Mouse (Mus musculus) limb, embryonic 14.5 days (tissue): ENCODE measurements around the gene Acsl1. TPM values are rescaled to one million over a fixed set of nuclear protein-coding genes. Genes with fewer than 3 reads are reported as not detected.
A peak's percentile ranks its signal among the peaks of the same experiment; 100 is the strongest.

Experiments used
- ATAC-seq: fragments of 200-750 bp; cut with Nextera tagmentation; 2 replicates; pipeline ENCODE4 v1.8.0; 2017; ENCODE audit warnings: low read depth, moderate number of reproducible peaks, moderate TSS enrichment; ENCODE audit not compliant: low FRiP score
- DNase-seq: peaks from one replicate; pipeline ENCODE4 v3.0.0-alpha.2; 2015; ENCODE audit warnings: low spot score
- H3K27ac ChIP-seq: fragments of 300-500 bp; sonication (generic); replicated peaks from 2 replicates; pipeline ENCODE4 v1.5.1; 2014; ENCODE audit warnings: low read depth, mild to moderate bottlenecking, low read length, moderate library complexity, mixed read lengths
- H3K27me3 ChIP-seq: fragments of 300-500 bp; sonication (generic); 2 replicates; pipeline ENCODE4 v1.6.1; 2014; ENCODE audit warnings: low read length, mixed read lengths; ENCODE audit not compliant: control insufficient read depth, insufficient read depth
- H3K36me3 ChIP-seq: fragments of 300-500 bp; sonication (generic); 2 replicates; pipeline ENCODE4 v1.6.1; 2014; ENCODE audit warnings: mild to moderate bottlenecking, low read length, moderate library complexity, mixed read lengths; ENCODE audit not compliant: control insufficient read depth, insufficient read depth
- H3K4me1 ChIP-seq: fragments of 300-500 bp; sonication (generic); 2 replicates; pipeline ENCODE4 v1.6.1; 2014; ENCODE audit warnings: antibody characterized with exemption, low read length, mixed read lengths; ENCODE audit not compliant: control insufficient read depth, insufficient read depth
- H3K4me2 ChIP-seq: fragments of 300-500 bp; sonication (generic); replicated peaks from 2 replicates; pipeline ENCODE4 v1.6.1; 2014; ENCODE audit warnings: low read depth, mild to moderate bottlenecking, low read length, moderate library complexity; ENCODE audit not compliant: severe bottlenecking
- H3K4me3 ChIP-seq: fragments of 300-500 bp; sonication (generic); replicated peaks from 2 replicates; pipeline ENCODE4 v1.5.1; 2014; ENCODE audit warnings: low read length
- H3K9ac ChIP-seq: fragments of 300-500 bp; sonication (generic); 2 replicates; pipeline ENCODE4 v1.6.1; 2014; ENCODE audit warnings: mild to moderate bottlenecking, low read depth, low read length, moderate library complexity; ENCODE audit not compliant: severe bottlenecking
- H3K9me3 ChIP-seq: fragments of 300-500 bp; sonication (generic); 2 replicates; pipeline ENCODE4 v1.6.1; 2016; ENCODE audit warnings: low read length; ENCODE audit not compliant: control insufficient read depth
- POLR2A ChIP-seq: fragments of 200-500 bp; IDR thresholded peaks from 2 replicates; pipeline ENCODE4 v1.8.0; 2012; ENCODE audit warnings: inconsistent platforms, mild to moderate bottlenecking, moderate library complexity, borderline replicate concordance; ENCODE audit not compliant: insufficient read depth, insufficient read length; ENCODE audit errors: extremely low read depth
- WGBS: fragments of 180-500 bp; shearing (Covaris S2); extraction: QIAGEN DNeasy Blood & Tissue Kit; methylation state at CpG from one replicate; pipeline ENCODE4 v1.1.7; 2014; 5-methylcytosine and 5-hydroxymethylcytosine counted together
- polyA plus RNA-seq, 2 experiments: library from polyadenylated mRNA; depleted of rRNA in 1 of 2; stranded (reverse) in 1 of 2; unstranded in 1 of 2; fragments of >200 nt; fragmentation: Nextera tagmentation in 1 of 2; extraction: Ambion mirVana in 1 of 2; gene quantifications; 2 replicates each; pipeline versions ENCODE4 v1.2.1 to v1.2.3; 2012 to 2014

The Acsl1 gene
- 16.9 and 20.7 TPM in 2 replicates for polyA plus RNA-seq (2012; rRNA removed)
- polyA plus RNA-seq (2014; fragmentation: Nextera tagmentation; extraction: Ambion mirVana): 27.1 and 33.9 TPM in 2 replicates

DNA sequence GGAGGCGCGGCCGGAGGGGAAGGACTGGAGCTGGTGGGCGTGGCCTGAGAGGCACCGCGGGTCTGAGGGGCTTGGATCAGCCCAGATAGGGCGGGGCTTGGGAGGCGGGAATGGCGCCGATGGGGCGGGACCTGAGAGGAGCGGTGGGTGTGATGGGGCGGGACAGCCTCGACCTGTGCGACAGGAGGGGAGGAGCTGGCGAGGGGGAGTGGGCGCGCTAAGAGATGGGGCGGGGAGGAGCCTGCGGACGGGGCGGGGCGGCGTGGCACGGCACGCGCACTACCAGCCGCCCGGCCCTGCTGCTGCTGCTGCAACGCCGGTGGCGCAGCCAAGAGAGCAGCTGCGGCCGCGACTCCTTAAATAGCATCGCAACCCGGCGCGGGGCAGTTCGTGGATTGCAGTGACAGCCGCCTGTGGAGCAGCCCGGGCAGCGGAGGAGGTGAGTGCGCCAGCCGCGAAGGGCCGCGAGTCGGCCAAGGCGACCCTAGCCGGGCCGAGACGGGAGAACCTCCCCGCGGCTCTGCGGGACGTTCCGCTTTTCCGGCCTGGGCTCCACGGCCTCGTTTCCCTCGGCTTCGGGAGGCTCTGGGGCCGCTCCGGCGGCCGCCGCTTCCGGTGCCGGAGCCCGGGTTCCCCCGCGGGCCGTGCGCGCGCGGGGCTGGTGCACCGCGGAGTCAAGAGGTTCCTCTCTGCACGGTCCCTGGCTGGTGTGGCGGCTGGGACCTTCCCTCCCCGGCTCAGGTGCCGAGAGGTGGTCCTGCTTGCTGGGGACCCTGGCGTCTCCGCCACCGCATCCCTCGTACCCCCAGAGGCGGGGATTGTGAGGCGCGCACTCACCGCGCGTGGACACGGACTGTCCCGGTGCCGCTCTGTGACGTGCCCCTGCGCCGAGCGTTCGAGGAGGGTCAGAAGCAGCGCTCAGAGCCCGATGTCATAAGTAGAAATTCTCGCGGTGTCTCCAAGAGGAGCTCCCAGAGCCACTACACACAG lies at the start of gene Acsl1:
Gene Acsl1, plus strand, starts transcription at position 246 of the 990 bp plus-strand sequence.
- Histone ChIP-seq H3K9ac (peak within 1 kb of the TSS; percentile 86), H3K9me3 (no peaks in the 10 kb centered on the region), H3K4me2 (peak within 1 kb of the TSS; percentile 88), H3K27me3 (no peaks in the 10 kb centered on the region), H3K4me3 (peak within 1 kb of the TSS; percentile 82), H3K27ac (peak within 1 kb of the TSS; percentile 53), H3K36me3 (no peaks in the 10 kb centered on the region), H3K4me1 (peaks cover 4% of the 10 kb centered on the region; the same call in 1 of the 2 replicates)
- TF ChIP-seq POLR2A: 0 out of 2 replicates have a peak, but pooled peaks have one; percentile 37
- DNase-seq (peak; percentile 95), ATAC-seq (peak; percentile 94)
- WGBS: under 1% methylated on average over 68 of the region's 106 CpGs

DNA sequence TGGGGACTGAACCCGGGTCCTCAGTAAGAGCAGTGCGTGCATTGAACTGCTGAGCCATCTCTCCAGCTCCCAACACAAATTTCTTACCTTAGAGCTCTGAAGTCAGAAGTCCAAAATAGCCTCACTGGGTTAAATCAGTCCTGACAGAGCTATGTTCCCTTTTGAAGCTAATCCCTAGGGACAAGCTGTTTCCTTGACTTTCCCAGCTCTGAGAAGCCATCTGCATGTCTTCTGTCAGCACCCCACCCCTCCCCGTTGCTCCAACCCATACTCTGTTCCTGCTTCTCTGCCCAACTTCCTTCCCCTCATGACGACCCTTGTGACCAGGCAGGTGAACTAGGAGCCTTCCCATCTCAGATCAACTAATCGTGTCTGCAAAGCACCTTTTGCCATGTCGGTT lies 49.3 kb upstream of the Acsl1 start:
- Histone ChIP-seq H3K9me3 (no peaks in the 10 kb centered on the region), H3K4me1 (no peaks in the 10 kb centered on the region), H3K4me2 (no peak overlapping the region), H3K27ac (no peak overlapping the region), H3K9ac (no peak overlapping the region), H3K4me3 (no peak overlapping the region), H3K27me3 (no peaks in the 10 kb centered on the region), H3K36me3 (no peaks in the 10 kb centered on the region)
- TF ChIP-seq POLR2A: no peak
- DNase-seq (no peak), ATAC-seq (no peak)
- 69% methylated on average over 6 of the region's 6 CpGs for WGBS

DNA sequence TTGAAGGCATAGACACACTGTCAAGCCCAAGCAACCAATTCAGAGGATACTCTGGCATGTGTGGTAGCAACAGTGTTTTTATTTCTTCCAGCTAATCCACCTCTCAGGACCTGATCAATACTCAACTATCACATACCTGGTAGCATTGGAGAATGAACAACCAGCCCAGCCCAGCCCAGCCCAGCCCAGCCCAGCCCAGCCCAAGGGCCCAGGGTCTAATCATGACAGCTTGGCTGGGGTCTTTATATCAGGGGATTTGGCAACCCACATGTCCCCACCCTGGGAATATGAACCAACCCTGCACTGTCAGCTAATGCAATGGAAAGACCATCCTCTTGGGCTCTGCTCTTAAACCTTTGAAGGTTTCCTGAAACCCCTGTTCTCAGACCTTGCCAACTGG lies 42.9 kb upstream of the Acsl1 start:
- Histone ChIP-seq H3K36me3 (no peaks in the 10 kb centered on the region), H3K9ac (no peak overlapping the region), H3K4me1 (no peaks in the 10 kb centered on the region), H3K4me2 (no peak overlapping the region), H3K27ac (no peak overlapping the region), H3K27me3 (no peaks in the 10 kb centered on the region), H3K4me3 (no peak overlapping the region), H3K9me3 (no peaks in the 10 kb centered on the region)
- DNase-seq: no peak
- ATAC-seq: no peak
- TF ChIP-seq POLR2A: no peak

GRCm38 (mm10) chr8:46429871-46430270 lies 41.0 kb upstream of the Acsl1 start:
- DNase-seq (no peak), ATAC-seq (no peak)
- Histone ChIP-seq H3K4me3 (no peak overlapping the region), H3K4me2 (no peak overlapping the region), H3K4me1 (no peaks in the 10 kb centered on the region), H3K36me3 (no peaks in the 10 kb centered on the region), H3K27ac (no peak overlapping the region), H3K9me3 (no peaks in the 10 kb centered on the region), H3K9ac (no peak overlapping the region), H3K27me3 (no peaks in the 10 kb centered on the region)
- WGBS: 71% methylated on average over 7 of the region's 7 CpGs
- TF ChIP-seq POLR2A: no peak

GRCm38 (mm10) chr8:46431921-46432320 lies 38.9 kb upstream of the Acsl1 start:
- WGBS: 89% methylated on average over 4 of the region's 4 CpGs
- no peak for TF ChIP-seq POLR2A
- no peak for ATAC-seq
- DNase-seq: no peak
- H3K27ac ChIP-seq: no peak overlapping the region
- no peaks in the 10 kb centered on the region for H3K36me3 ChIP-seq
- H3K4me3 ChIP-seq: no peak overlapping the region
- H3K9ac ChIP-seq: no peak overlapping the region
- H3K4me1 ChIP-seq: no peaks in the 10 kb centered on the region
- H3K4me2 ChIP-seq: no peak overlapping the region
- H3K27me3 ChIP-seq: no peaks in the 10 kb centered on the region
- H3K9me3 ChIP-seq: no peaks in the 10 kb centered on the region
